Mouse (Mus musculus) limb, embryonic 12.5 days (tissue): ENCODE measurements at regions not wholly inside any gene's neighbourhood (a gene's known extent, or its start where the extent isn't known, plus 50 kb on each side); places are given as distances from the start of the nearest gene placed in this dataset.

Experiments
- ATAC-seq: fragments of 200-750 bp; cut with Nextera tagmentation; 2 replicates; pipeline ENCODE4 v1.8.0; 2017; ENCODE audit warnings: low read depth, moderate TSS enrichment; ENCODE audit not compliant: insufficient number of reproducible peaks, insufficient read depth, low FRiP score, low TSS enrichment
- H3K27ac ChIP-seq: fragments of 300-500 bp; sonication (generic); 2 replicates; pipeline ENCODE4 v1.5.1; 2016; ENCODE audit warnings: mild to moderate bottlenecking, moderate library complexity
- H3K27me3 ChIP-seq: fragments of 300-500 bp; sonication (generic); 2 replicates; pipeline ENCODE4 v1.6.1; 2016; ENCODE audit warnings: mild to moderate bottlenecking, moderate library complexity
- H3K36me3 ChIP-seq: fragments of 300-500 bp; sonication (generic); 2 replicates; pipeline ENCODE4 v1.6.1; 2016; ENCODE audit warnings: mild to moderate bottlenecking, moderate library complexity
- H3K4me1 ChIP-seq: fragments of 300-500 bp; sonication (generic); replicated peaks from 2 replicates; pipeline ENCODE4 v1.6.1; 2016
- H3K4me2 ChIP-seq: fragments of 300-500 bp; sonication (generic); 2 replicates; pipeline ENCODE4 v1.6.1; 2016; ENCODE audit warnings: mild to moderate bottlenecking, moderate library complexity
- H3K4me3 ChIP-seq: fragments of 300-500 bp; sonication (generic); replicated peaks from 2 replicates; pipeline ENCODE4 v1.5.1; 2016; ENCODE audit warnings: mild to moderate bottlenecking
- H3K9ac ChIP-seq: fragments of 300-500 bp; sonication (generic); replicated peaks from 2 replicates; pipeline ENCODE4 v1.6.1; 2016; ENCODE audit warnings: mild to moderate bottlenecking, moderate library complexity
- H3K9me3 ChIP-seq: fragments of 300-500 bp; sonication (generic); 2 replicates; pipeline ENCODE4 v1.6.1; 2016; ENCODE audit warnings: mild to moderate bottlenecking, moderate library complexity
- WGBS: fragments of 180-500 bp; shearing (Covaris S2); methylation state at CpG from one replicate; pipeline ENCODE4 v1.1.7; 2016; 5-methylcytosine and 5-hydroxymethylcytosine counted together

GRCm38 (mm10) chr6:94849533-94849932 lies 149.6 kb upstream of the Lrig1 start:
- Histone ChIP-seq H3K4me3 (no peak overlapping the region), H3K4me1 (peaks cover 3% of the 10 kb centered on the region; the same call in 1 of the 2 replicates), H3K27me3 (no peaks in the 10 kb centered on the region), H3K9ac (no peak overlapping the region), H3K27ac (no peak overlapping the region), H3K4me2 (no peak overlapping the region), H3K36me3 (no peaks in the 10 kb centered on the region), H3K9me3 (no peaks in the 10 kb centered on the region)
- 43% methylated on average over 3 of the region's 3 CpGs for WGBS
- no peak for ATAC-seq

- no peaks in the 10 kb centered on the region for H3K27me3 ChIP-seq
- 76% methylated on average over 1 of the region's 1 CpGs for WGBS
- H3K4me3 ChIP-seq, result no peak overlapping the region
- H3K4me1 ChIP-seq, result peaks cover 3% of the 10 kb centered on the region; the same call in 1 of the 2 replicates
- H3K36me3 ChIP-seq, result no peaks in the 10 kb centered on the region
- ATAC-seq, result no peak
- no peak overlapping the region for H3K27ac ChIP-seq
- no peaks in the 10 kb centered on the region for H3K9me3 ChIP-seq
- H3K4me2 ChIP-seq, result no peak overlapping the region
- H3K9ac ChIP-seq, result no peak overlapping the region
Measured at GRCm38 (mm10) chr6:94848437-94848836, 148.5 kb upstream of the Lrig1 start.

GRCm38 (mm10) chr6:94845821-94846220 lies 145.9 kb upstream of the Lrig1 start:
- Histone ChIP-seq H3K27ac (no peak overlapping the region), H3K4me1 (peaks cover 1% of the 10 kb centered on the region; the same call in 1 of the 2 replicates), H3K4me3 (no peak overlapping the region), H3K27me3 (no peaks in the 10 kb centered on the region), H3K36me3 (no peaks in the 10 kb centered on the region), H3K4me2 (no peak overlapping the region), H3K9me3 (no peaks in the 10 kb centered on the region), H3K9ac (no peak overlapping the region)
- WGBS, result 77% methylated on average over 6 of the region's 6 CpGs
- ATAC-seq, result no peak

DNA sequence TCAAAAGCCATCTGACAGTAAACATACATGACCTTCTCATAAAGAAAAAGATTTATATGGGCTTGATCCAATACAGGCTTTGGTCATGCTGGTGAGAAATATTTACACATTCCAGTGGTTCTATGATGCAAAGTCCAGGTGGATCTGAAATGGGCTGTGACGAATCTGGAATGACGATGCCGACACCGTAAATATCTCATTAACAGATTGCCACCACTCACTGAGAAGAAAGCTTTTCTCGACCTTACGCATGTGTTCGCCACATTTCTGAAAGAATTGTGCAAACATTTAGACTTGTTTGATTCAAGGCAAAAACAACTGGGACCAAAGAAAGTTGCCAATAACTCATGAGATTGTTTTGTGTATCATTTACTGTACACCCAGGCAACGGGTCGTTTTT lies 142.9 kb upstream of the Lrig1 start:
- 55% methylated on average over 9 of the region's 9 CpGs for WGBS
- Histone ChIP-seq H3K27me3 (no peaks in the 10 kb centered on the region), H3K4me2 (no peak overlapping the region), H3K27ac (no peak overlapping the region), H3K4me3 (no peak overlapping the region), H3K36me3 (no peaks in the 10 kb centered on the region), H3K9ac (no peak overlapping the region), H3K9me3 (no peaks in the 10 kb centered on the region), H3K4me1 (peaks cover under 1% of the 10 kb centered on the region; the same call in 1 of the 2 replicates)
- no peak for ATAC-seq

GRCm38 (mm10) chr6:94841881-94842280 lies 141.9 kb upstream of the Lrig1 start:
- Histone ChIP-seq H3K36me3 (no peaks in the 10 kb centered on the region), H3K4me3 (no peak overlapping the region), H3K9me3 (no peaks in the 10 kb centered on the region), H3K4me2 (no peak overlapping the region), H3K4me1 (peaks cover 3% of the 10 kb centered on the region; the same call in 1 of the 2 replicates), H3K9ac (no peak overlapping the region), H3K27me3 (no peaks in the 10 kb centered on the region), H3K27ac (no peak overlapping the region)
- ATAC-seq, result no peak
- WGBS, result 61% methylated on average over 5 of the region's 5 CpGs

DNA sequence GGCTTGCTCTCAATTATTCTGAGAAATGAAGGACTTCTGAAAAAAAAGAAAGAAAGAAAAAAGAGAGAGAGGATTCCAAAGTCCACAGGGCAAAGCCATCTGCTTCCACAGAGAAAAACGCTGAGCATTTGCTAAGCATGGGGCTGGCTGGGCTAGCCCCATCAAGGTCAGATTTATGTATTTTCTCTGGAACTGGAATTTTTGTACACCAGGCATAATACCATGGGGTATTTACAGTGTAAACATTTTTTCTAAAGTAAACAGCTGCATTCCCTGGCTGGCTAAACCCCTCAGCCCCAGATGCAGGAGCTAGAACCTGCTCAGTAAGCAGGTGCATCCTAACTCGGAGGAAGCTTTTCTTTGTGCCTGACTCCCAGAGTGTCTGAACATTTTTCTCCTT lies 135.8 kb upstream of the Lrig1 start:
- Histone ChIP-seq H3K4me2 (no peak overlapping the region), H3K27ac (no peak overlapping the region), H3K36me3 (no peaks in the 10 kb centered on the region), H3K4me1 (peaks cover 16% of the 10 kb centered on the region; the same call in 1 of the 2 replicates), H3K4me3 (no peak overlapping the region), H3K9me3 (no peaks in the 10 kb centered on the region), H3K9ac (no peak overlapping the region), H3K27me3 (no peaks in the 10 kb centered on the region)
- no peak for ATAC-seq
- 51% methylated on average over 2 of the region's 2 CpGs for WGBS

DNA sequence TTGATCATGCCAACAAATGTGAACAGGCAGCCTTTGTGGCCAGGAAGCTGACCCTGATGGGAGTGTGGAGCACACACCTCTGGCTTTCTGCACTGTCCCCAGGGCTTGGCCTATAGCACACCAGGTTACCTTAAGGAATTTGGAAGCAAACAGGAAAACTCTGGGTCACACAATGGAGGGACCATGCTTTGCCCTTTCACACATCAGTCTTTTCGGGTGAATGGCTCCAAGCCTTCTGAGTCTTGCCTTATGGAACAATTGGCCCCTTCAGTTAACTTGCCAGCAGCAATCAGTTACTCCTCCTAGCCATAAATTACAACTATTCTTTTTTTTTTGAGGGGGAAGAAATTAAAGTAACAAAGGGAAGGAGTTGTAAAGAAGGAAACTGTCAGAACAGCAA lies 134.6 kb upstream of the Lrig1 start:
- WGBS, result 55% methylated on average over 1 of the region's 1 CpGs
- H3K4me1 ChIP-seq, result peaks cover 16% of the 10 kb centered on the region; the same call in 1 of the 2 replicates
- no peak overlapping the region for H3K4me3 ChIP-seq
- ATAC-seq, result no peak
- no peaks in the 10 kb centered on the region for H3K27me3 ChIP-seq
- no peaks in the 10 kb centered on the region for H3K36me3 ChIP-seq
- H3K9ac ChIP-seq, result no peak overlapping the region
- H3K9me3 ChIP-seq, result no peaks in the 10 kb centered on the region
- H3K27ac ChIP-seq, result no peak overlapping the region
- H3K4me2 ChIP-seq, result no peak overlapping the region

DNA sequence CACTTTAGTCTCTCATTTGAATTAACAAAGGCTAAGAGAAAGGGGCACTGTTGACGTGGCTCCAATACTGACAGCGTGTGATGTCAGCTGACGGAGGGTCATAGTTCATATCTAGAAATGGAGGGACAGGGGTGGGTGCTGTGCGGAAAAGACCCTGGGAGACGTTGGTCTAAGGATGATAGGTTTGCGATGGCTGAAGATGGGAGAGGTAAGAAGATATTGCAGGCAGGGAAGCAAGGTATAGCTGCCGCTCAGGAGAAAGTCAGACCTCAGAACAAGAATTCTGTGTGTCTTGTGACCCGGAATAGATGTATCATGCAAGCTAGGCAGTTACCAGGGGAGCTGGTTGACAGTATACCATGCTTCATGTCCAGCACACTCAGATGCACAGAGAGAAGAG lies 130.8 kb upstream of the Lrig1 start:
- no peaks in the 10 kb centered on the region for H3K9me3 ChIP-seq
- peaks cover 13% of the 10 kb centered on the region; the same call in 1 of the 2 replicates for H3K4me1 ChIP-seq

DNA sequence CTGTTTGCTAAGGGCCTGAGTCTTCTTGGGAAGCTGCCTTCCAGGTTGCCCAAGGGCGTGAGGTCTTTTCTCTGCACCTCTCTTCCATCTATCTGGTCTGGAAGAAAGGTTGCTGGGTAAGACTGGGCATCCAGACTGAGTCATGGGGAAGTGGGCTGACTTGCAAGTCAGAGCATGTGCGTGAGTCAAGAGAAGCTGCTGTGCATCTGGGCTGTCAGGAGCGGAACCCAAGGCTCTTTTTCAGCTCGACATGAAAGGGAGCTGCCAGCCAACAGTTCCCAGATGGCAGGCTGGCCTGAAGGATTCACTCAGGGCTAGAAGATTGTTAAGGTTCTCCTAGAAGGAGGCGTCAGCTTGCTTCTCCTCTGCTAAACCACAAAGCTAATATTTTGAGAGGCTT lies 129.3 kb upstream of the Lrig1 start:
- WGBS, result 73% methylated on average over 5 of the region's 5 CpGs

More for the DNA sequence above, 130.8 kb upstream of the Lrig1 start:
- Histone ChIP-seq H3K9ac (no peak overlapping the region), H3K4me2 (no peak overlapping the region), H3K4me3 (no peak overlapping the region), H3K36me3 (no peaks in the 10 kb centered on the region), H3K27me3 (no peaks in the 10 kb centered on the region), H3K27ac (no peak overlapping the region)
- WGBS, result 90% methylated on average over 8 of the region's 8 CpGs
- no peak for ATAC-seq

GRCm38 (mm10) chr6:94826656-94827055 lies 126.7 kb upstream of the Lrig1 start:
- H3K27ac ChIP-seq, result no peak overlapping the region
- 72% methylated on average over 2 of the region's 2 CpGs for WGBS
- no peaks in the 10 kb centered on the region for H3K36me3 ChIP-seq
- no peak overlapping the region for H3K4me2 ChIP-seq
- no peaks in the 10 kb centered on the region for H3K9me3 ChIP-seq
- 0 out of 2 replicates have a peak, but pooled peaks cover 3% of the 10 kb centered on the region for H3K4me1 ChIP-seq
- no peaks in the 10 kb centered on the region for H3K27me3 ChIP-seq
- no peak overlapping the region for H3K9ac ChIP-seq
- H3K4me3 ChIP-seq, result no peak overlapping the region
- ATAC-seq, result no peak

More for the DNA sequence above, 129.3 kb upstream of the Lrig1 start:
- no peaks in the 10 kb centered on the region for H3K27me3 ChIP-seq
- no peak for ATAC-seq
- H3K4me1 ChIP-seq, result peaks cover 8% of the 10 kb centered on the region; the same call in 1 of the 2 replicates
- H3K4me2 ChIP-seq, result no peak overlapping the region
- no peak overlapping the region for H3K9ac ChIP-seq
- no peak overlapping the region for H3K27ac ChIP-seq
- H3K9me3 ChIP-seq, result no peaks in the 10 kb centered on the region
- H3K4me3 ChIP-seq, result no peak overlapping the region
- H3K36me3 ChIP-seq, result no peaks in the 10 kb centered on the region

GRCm38 (mm10) chr6:94818220-94818619 lies 118.3 kb upstream of the Lrig1 start:
- H3K4me3 ChIP-seq, result no peak overlapping the region
- H3K36me3 ChIP-seq, result no peaks in the 10 kb centered on the region
- H3K9me3 ChIP-seq, result no peaks in the 10 kb centered on the region
- H3K4me2 ChIP-seq, result no peak overlapping the region
- ATAC-seq, result no peak
- H3K4me1 ChIP-seq, result peaks cover 16% of the 10 kb centered on the region
- no peaks in the 10 kb centered on the region for H3K27me3 ChIP-seq
- whole genome bisulfite sequencing, result 22% methylated on average over 6 of the region's 6 CpGs
- H3K27ac ChIP-seq, result no peak overlapping the region
- no peak overlapping the region for H3K9ac ChIP-seq

DNA sequence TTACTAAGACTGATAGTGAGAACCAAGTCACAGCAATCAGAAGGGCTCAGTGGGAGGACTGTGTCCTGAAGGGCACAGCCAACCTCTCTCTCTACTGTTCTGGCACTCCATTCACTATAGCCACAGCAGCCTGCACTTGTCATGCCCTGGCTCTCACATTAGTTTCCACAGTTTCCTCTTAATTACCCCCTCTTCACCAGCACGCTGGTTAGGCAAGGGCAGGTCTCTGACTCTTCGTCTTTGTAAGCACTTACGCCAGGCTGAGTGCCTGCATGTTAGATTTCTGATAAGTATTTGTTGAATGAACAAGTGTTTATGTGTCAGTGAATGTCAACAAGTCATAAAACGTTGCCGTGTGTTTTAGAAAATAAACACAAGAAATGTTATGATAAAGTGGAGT lies 116.2 kb upstream of the Lrig1 start:
- Histone ChIP-seq H3K27ac (no peak overlapping the region), H3K36me3 (no peaks in the 10 kb centered on the region), H3K4me3 (no peak overlapping the region), H3K4me1 (peaks cover 24% of the 10 kb centered on the region), H3K4me2 (no peak overlapping the region), H3K27me3 (no peaks in the 10 kb centered on the region), H3K9me3 (no peaks in the 10 kb centered on the region), H3K9ac (no peak overlapping the region)
- WGBS, result 62% methylated on average over 5 of the region's 5 CpGs
- no peak for ATAC-seq
